Mouse (Mus musculus) embryo, embryonic 9.5 days (tissue): ENCODE measurements around the gene Tfap2e.

Experiments
- DNase-seq: peaks from one replicate; pipeline ENCODE4 v3.0.0-alpha.2; 2017; ENCODE audit errors: extremely low spot score

Tfap2e gene

GRCm38 (mm10) chr4:126706630-126707438 is 29.2 kb downstream of the Tfap2e start:
- peak; percentile 48 for DNase-seq

GRCm38 (mm10) chr4:126696908-126697307 is 39.1 kb downstream of the Tfap2e start:
- no peak for DNase-seq

- no peak for DNase-seq
Observed at GRCm38 (mm10) chr4:126693021-126693420, 43.0 kb downstream of the Tfap2e start.

GRCm38 (mm10) chr4:126689457-126689856 is 46.6 kb downstream of the Tfap2e start:
- no peak for DNase-seq

- no peak for DNase-seq
Observed at GRCm38 (mm10) chr4:126683084-126683483, 53.0 kb downstream of the Tfap2e start.

- DNase-seq = no peak
Observed at GRCm38 (mm10) chr4:126682298-126682697, 53.7 kb downstream of the Tfap2e start.

GRCm38 (mm10) chr4:126677054-126678003 is 58.7 kb downstream of the Tfap2e start, which contains the start of gene Psmb2:
TSS of gene Psmb2 (plus strand) at chr4:126677630.
- DNase-seq = peak; percentile 100

- no peak for DNase-seq
Observed at GRCm38 (mm10) chr4:126667075-126667474, 69.0 kb downstream of the Tfap2e start.
